Mouse (Mus musculus): ENCODE results near the gene Trp53bp2. TPM values are rescaled to one million over a fixed set of nuclear protein-coding genes. Genes with fewer than 3 reads are reported as not detected.

Trp53bp2 gene
- polyA plus RNA-seq, 1 experiment from 2014 or later: 35.4 TPM

DNA sequence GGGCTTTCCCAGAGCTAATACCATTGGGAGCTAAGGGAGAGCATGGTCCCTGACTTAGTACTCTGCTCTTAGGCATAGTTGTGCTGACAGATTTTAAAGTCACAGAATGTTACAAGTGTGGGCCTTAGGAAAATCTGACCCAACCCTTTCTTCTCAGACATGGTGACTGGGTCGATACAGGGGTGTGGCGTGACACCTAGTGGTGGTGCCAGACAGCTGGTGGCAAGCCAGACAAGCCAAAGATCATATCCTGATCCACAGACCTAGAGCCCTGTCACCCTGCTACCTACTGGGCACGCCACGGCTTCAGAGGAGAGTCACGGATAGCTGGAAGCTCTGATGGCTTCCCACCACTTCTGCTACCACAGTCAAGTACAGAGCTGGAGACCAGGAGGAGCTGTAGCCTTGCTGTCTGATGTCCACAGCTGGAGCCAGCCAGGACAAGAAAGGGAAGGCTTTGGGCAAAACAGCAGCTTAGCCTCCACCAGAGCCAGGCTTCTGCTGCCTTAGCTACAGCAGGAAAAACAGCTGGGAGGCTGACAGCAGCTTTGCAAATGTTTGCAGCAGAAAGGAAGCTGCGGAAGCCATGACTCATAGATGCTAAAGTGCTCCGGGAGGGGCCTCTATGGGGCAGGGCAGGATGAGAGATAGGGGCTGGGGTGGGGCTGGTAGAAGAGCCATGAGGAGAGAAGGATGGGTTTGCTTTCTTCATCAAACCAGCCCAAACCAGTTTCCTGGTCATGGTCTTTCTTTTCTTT, 97.4 kb downstream of the Trp53bp2 start:
- no peaks in the 10 kb centered on the region for H3K27me3 ChIP-seq
- CTCF ChIA-PET: interaction anchor here (0.8 to 1.4 kb wide), 4 partner anchors 8 to 21 kb away, joined by 3 to 4 read pairs (median 4); no protein-coding TSS in a partner anchor
- POLR2A ChIA-PET: interaction anchor here (0.6 to 1.3 kb wide), 3 partner anchors 11 to 38 kb away, joined by 3 read pairs; partner anchors contain the start of gene Capn2
- in situ Hi-C loops (cut with MboI; ENCODE audit: low pct_unique_long_range_greater_than_20kb): no loop called here
- DNase-seq (ENCODE audit: low read depth, low spot score) (no peak), ATAC-seq (peak; percentile 55)
- TF ChIP-seq CTCF (IDR thresholded peaks at IDR 0.05): no peak

DNA sequence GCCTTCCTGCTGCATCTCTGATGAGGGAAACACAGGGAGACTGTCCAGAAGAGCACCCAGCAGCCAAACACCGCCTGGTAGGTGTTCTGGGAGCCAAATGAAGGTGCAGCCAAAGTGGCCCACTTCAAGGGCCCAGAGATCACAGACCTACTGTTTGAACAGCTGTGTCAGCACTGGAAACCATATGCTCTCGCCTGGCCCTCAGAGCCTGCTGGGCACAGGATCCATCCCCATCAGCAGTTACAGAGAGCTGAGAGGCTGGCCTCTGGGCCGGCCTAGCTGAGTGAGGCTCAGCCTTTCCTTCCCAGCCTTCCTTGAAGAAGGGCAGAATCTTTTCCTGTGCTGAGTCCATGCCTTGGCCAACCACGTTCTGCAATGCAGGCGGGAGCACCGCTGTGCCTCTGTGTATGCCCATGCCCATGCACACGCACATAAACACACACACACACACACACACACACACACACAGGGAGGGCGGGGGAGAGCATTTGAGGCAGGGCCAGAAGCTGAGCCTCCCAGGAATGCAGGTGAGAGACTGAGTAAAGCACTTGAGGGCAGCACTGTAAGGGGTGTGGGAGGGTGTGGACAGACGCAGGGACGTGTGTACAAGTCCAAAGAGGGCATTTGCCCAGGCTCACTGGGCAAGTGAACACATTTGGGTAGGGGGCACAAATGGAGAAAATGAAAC, 100.3 kb downstream of the Trp53bp2 start:
- POLR2A ChIA-PET: no interaction called here
- TF ChIP-seq CTCF (IDR thresholded peaks at IDR 0.05): no peak
- no peak for ATAC-seq
- no peak for DNase-seq (ENCODE audit: low read depth, low spot score)
- H3K27me3 ChIP-seq: no peaks in the 10 kb centered on the region
- CTCF ChIA-PET: no interaction called here
- in situ Hi-C loops (cut with MboI; ENCODE audit: low pct_unique_long_range_greater_than_20kb): no loop called here

DNA sequence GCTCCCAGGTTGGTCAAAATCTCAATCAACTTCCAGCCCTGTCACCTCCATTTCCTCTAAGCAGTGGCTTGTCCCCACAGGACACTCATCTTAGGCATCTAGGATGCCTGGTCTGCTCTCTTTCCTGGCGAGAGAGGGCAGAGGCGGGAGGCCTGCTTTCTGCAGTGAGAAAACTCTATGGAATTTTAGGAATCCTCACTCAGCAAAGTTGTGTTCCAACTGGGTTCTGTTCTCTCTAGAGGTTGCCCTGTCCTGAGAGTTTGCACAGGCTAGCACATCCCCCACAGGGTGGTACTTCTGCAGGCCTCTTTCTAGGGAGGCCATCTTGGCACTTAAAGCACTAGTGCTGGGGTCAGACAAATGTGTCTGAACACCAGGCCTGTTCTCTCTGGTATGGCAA, 102.1 kb downstream of the Trp53bp2 start:
- DNase-seq (ENCODE audit: low read depth, low spot score): no peak
- in situ Hi-C loops (cut with MboI; ENCODE audit: low pct_unique_long_range_greater_than_20kb): no loop called here
- no peak for TF ChIP-seq CTCF (IDR thresholded peaks at IDR 0.05)
- ChIA-PET CTCF (no interaction called here), POLR2A (no interaction called here)
- H3K27me3 ChIP-seq: no peaks in the 10 kb centered on the region
- no peak for ATAC-seq

DNA sequence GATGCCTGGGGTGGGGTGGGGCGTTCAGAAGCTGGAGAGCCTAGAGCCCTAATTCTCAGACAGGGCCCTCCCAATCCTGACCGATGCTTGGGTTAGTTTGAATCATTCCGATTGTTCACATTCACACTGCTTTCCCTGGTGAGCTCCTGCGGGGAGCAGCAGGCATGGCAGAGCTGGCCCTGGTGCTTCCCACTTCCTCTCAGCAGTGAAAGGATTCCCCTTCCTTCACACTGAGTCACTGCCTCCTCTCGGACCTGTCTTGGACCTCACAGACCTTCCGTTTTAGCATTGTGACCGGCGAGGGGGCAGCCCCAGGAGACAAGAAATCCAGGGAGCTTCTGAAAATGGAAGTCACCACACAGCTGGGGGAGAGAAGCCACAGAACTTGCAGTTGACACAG, 102.8 kb downstream of the Trp53bp2 start:
- peak; percentile 45 for ATAC-seq
- no peak for TF ChIP-seq CTCF (IDR thresholded peaks at IDR 0.05)
- in situ Hi-C loops (cut with MboI; ENCODE audit: low pct_unique_long_range_greater_than_20kb): no loop called here
- ChIA-PET CTCF (interaction anchor here (1.3 kb wide), 1 partner anchor 70 kb away, joined by 4 read pairs; no protein-coding TSS in a partner anchor), POLR2A (interaction anchor here (0.9 to 1.7 kb wide), 4 partner anchors 9 to 31 kb away, joined by 3 to 4 read pairs (median 3); no protein-coding TSS in a partner anchor)
- DNase-seq (ENCODE audit: low read depth, low spot score): no peak
- H3K27me3 ChIP-seq: no peaks in the 10 kb centered on the region

Other genes starting within 250 kb of the Trp53bp2 start
- not detected for gene Vmn1r1, start 244.7 kb upstream of the Trp53bp2 start, polyA plus RNA-seq (2021)
- gene Degs1, start 126.4 kb upstream of the Trp53bp2 start, polyA plus RNA-seq (2021): 250 TPM
- 34.7 TPM for gene Fbxo28, start 67.5 kb upstream of the Trp53bp2 start, polyA plus RNA-seq (2021)
- 281 TPM for gene Capn2, start 108.4 kb downstream of the Trp53bp2 start, polyA plus RNA-seq (2021)
- gene Capn8, start 155.8 kb downstream of the Trp53bp2 start, polyA plus RNA-seq (2021): 0.06 TPM

All from Patski (cell line).